Mouse (Mus musculus) small intestine, adult 2 months (tissue): Measurements from ENCODE around the gene Gyg.

ENCODE experiments used
- CTCF ChIP-seq: fragments of 200-500 bp; IDR thresholded peaks from 2 replicates; pipeline ENCODE4 v1.5.1; 2012; ENCODE audit warnings: low read depth, mild to moderate bottlenecking, control low read depth, inconsistent platforms, low read length, moderate library complexity, mixed read lengths; ENCODE audit not compliant: insufficient replicate concordance, insufficient read length; ENCODE audit errors: extremely low read depth
- POLR2A ChIP-seq: fragments of 200-500 bp; IDR thresholded peaks from 2 replicates; pipeline ENCODE4 v1.6.1; 2012; ENCODE audit warnings: low read depth, mild to moderate bottlenecking, control low read depth, inconsistent platforms, low read length, moderate library complexity

DNA sequence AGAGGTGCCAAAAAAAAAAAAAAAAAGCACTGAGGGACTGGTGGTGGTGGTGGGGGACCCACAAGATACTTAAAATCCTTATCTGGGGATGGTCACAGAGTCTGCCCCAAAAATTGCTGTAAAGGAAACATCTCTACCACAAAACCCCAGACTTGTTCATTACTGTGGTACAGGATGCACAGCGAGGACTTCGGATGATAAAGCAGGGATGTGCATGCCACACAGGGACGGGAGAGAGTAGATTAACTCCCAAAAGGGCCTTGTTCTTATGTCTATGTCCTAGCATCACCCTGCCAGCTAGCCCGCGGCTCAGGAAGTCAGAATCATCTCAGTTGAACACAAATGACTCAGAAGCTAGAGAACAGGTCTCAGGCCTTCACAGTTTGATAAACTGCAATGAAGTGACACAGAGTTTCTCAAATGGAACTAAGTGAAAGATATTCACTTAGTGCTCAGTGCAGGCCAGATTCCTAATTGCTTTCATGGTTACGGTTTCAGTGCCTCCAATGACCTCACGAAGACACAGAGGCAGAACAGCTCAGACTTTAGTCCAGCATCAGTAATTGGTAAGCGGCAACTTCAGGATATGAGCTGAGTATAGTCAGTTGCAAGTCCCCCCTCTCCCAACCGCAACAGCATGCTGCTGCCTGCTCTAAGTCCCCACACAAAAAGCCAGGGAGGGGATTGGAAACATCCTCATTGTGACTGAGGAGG lies 18.1 kb downstream of the Gyg start:
- TF ChIP-seq CTCF, result no peak
- no peak for TF ChIP-seq POLR2A
